Mouse (Mus musculus) kidney, embryonic 16.5 days (tissue): Measurements from ENCODE around the gene Apbb2. TPM values are rescaled to one million over a fixed set of nuclear protein-coding genes. Genes with fewer than 3 reads are reported as not detected.

Experiments used
- ATAC-seq: fragments of 200-750 bp; cut with Nextera tagmentation; 2 replicates; pipeline ENCODE4 v1.8.0; 2017; ENCODE audit warnings: moderate TSS enrichment; ENCODE audit not compliant: low FRiP score, low TSS enrichment
- H3K27ac ChIP-seq: fragments of 300-500 bp; sonication (generic); 2 replicates; pipeline ENCODE4 v1.5.1; 2014; ENCODE audit warnings: low read length
- H3K27me3 ChIP-seq: fragments of 300-500 bp; sonication (generic); 2 replicates; pipeline ENCODE4 v1.6.1; 2014; ENCODE audit warnings: low read length, control low read depth, mixed read lengths; ENCODE audit not compliant: insufficient read depth
- H3K36me3 ChIP-seq: fragments of 300-500 bp; sonication (generic); 2 replicates; pipeline ENCODE4 v1.6.1; 2014; ENCODE audit warnings: low read length, control low read depth, mixed read lengths; ENCODE audit not compliant: insufficient read depth
- H3K4me1 ChIP-seq: fragments of 300-500 bp; sonication (generic); 2 replicates; pipeline ENCODE4 v1.6.1; 2014; ENCODE audit warnings: low read length, control low read depth, mixed read lengths; ENCODE audit not compliant: insufficient read depth
- H3K4me2 ChIP-seq: fragments of 300-500 bp; sonication (generic); replicated peaks from 2 replicates; pipeline ENCODE4 v1.6.1; 2014; ENCODE audit warnings: low read depth, low read length
- H3K4me3 ChIP-seq: fragments of 300-500 bp; sonication (generic); 2 replicates; pipeline ENCODE4 v1.5.1; 2014; ENCODE audit warnings: mild to moderate bottlenecking, low read length
- H3K9ac ChIP-seq: fragments of 300-500 bp; sonication (generic); replicated peaks from 2 replicates; pipeline ENCODE4 v1.6.1; 2014; ENCODE audit warnings: low read length
- H3K9me3 ChIP-seq: fragments of 300-500 bp; sonication (generic); 2 replicates; pipeline ENCODE4 v1.6.1; 2016; ENCODE audit warnings: low read length, control low read depth
- WGBS: fragments of 180-500 bp; shearing (Covaris S2); extraction: QIAGEN DNeasy Blood & Tissue Kit; methylation state at CpG from one replicate; pipeline ENCODE4 v1.1.7; 2014; 5-methylcytosine and 5-hydroxymethylcytosine counted together
- polyA plus RNA-seq: library from polyadenylated mRNA; unstranded; fragments of >200 nt; fragmentation: Nextera tagmentation; extraction: Ambion mirVana; gene quantifications from 2 replicates; pipeline ENCODE4 v1.2.1, GENCODE M21; 2015

The Apbb2 gene
- polyA plus RNA-seq, 1 experiment from 2014 or later: 62.4 TPM

DNA sequence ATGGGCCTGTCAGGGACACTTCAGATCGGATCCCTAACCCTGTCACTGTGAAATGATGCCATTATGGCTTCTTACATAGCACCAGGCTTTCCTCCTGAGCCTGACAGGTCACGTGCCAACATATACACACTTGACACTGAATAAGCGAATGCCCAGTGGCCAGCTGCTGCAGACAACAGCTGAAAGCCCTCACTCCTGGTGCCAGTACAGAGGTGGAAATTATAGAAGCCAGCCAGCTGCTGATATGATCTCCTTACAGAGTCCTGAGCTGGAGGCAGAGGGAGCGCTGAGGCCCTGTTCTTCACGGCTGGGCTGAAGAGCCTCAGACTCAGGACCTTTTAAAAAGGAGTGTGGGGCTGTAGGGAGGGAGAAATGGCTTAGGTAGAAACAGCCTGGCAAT lies 234.5 kb downstream of the Apbb2 start:
- Histone ChIP-seq H3K4me2 (no peak overlapping the region), H3K9me3 (no peaks in the 10 kb centered on the region), H3K4me3 (no peak overlapping the region), H3K4me1 (no peaks in the 10 kb centered on the region; the same call in 1 of the 2 replicates), H3K27ac (no peak overlapping the region), H3K9ac (no peak overlapping the region), H3K27me3 (no peaks in the 10 kb centered on the region), H3K36me3 (no peaks in the 10 kb centered on the region)
- ATAC-seq: peak; percentile 39; the same call in 1 of the 2 replicates
- 45% methylated on average over 5 of the region's 5 CpGs for WGBS

DNA sequence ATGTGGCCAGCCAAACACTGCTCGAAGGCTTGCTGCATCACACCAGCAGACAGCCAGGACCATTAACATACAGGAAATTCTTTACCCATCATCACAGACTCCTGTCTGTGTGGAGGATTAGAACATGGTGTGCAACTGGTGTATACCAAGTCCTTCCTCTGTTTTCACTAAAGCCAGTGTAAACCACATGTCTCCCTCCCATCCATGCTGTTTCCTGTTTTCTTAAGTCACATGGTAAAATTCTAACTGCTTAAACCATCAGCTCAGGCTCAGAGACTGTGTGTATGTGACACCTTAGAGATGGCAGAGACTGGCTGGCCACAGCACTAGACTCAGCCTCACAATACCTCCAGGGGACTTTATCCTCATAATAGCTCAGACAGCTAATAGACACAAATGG lies 236.5 kb downstream of the Apbb2 start:
- 48% methylated on average over 1 of the region's 1 CpGs for WGBS
- H3K4me1 ChIP-seq: no peaks in the 10 kb centered on the region; the same call in 1 of the 2 replicates
- no peak for ATAC-seq
- no peak overlapping the region for H3K27ac ChIP-seq
- no peaks in the 10 kb centered on the region for H3K27me3 ChIP-seq
- H3K4me3 ChIP-seq: no peak overlapping the region
- no peaks in the 10 kb centered on the region for H3K9me3 ChIP-seq
- no peak overlapping the region for H3K9ac ChIP-seq
- no peaks in the 10 kb centered on the region for H3K36me3 ChIP-seq
- no peak overlapping the region for H3K4me2 ChIP-seq

DNA sequence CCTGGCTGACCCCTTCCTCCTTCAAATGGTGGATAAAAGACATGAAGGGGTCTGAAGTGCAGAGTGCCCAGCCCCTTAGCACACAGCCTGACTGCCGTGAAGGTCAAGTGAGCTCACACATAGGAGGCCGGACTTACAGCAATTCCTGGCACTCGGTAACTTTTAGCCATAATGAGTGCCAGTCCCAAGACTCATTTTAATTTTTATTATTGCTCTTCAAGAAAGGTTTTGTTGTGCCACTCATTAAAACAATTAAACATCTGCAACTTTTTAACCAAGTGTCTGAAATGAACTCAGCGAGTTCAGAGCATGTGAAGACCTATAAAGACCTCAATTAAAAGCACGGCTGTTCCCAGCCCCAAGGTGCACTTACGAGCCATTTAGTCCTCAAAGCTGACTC lies 239.6 kb downstream of the Apbb2 start:
- WGBS: 73% methylated on average over 6 of the region's 6 CpGs
- H3K9me3 ChIP-seq: no peaks in the 10 kb centered on the region
- no peak overlapping the region for H3K9ac ChIP-seq
- H3K4me1 ChIP-seq: no peaks in the 10 kb centered on the region
- no peaks in the 10 kb centered on the region for H3K36me3 ChIP-seq
- H3K4me3 ChIP-seq: no peak overlapping the region
- ATAC-seq: no peak
- H3K4me2 ChIP-seq: no peak overlapping the region
- no peaks in the 10 kb centered on the region for H3K27me3 ChIP-seq
- H3K27ac ChIP-seq: no peak overlapping the region

DNA sequence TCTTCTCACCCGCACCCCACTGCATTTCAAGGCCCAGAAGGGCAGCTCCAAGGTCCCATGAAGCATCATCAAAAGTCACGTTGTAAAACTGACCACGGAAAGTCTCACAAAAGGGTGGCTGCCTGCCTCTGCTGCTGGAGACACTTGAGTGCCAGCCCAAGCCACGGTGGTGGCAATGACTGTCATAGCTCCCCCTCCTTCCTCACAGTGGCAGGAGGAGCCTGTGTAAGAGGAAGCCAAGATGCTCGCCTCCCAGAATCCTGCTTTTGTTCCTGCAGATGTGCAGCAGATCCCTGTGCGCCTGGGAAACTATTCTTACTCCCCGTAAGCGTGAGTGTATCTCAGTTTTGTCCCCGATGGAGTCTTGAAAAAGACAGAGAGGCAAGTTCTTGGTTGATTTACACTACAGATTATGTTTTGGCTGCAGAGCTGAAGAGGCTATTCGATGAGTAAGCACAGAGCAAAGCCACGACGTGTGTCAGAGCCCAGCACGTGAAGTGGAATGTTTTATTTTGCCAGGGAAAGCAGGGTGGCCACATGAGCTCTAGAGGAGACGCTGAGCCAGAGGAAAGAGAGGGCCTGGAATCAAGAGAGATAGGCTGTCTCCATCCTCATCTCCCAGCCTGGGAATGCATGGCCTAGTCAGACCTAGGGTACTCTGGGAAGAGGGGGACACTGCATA lies 241.9 kb downstream of the Apbb2 start:
- no peak overlapping the region for H3K4me3 ChIP-seq
- WGBS: 62% methylated on average over 14 of the region's 14 CpGs
- no peaks in the 10 kb centered on the region for H3K27me3 ChIP-seq
- no peaks in the 10 kb centered on the region for H3K4me1 ChIP-seq
- no peaks in the 10 kb centered on the region for H3K36me3 ChIP-seq
- no peaks in the 10 kb centered on the region for H3K9me3 ChIP-seq
- H3K4me2 ChIP-seq: no peak overlapping the region
- H3K9ac ChIP-seq: no peak overlapping the region
- H3K27ac ChIP-seq: no peak overlapping the region
- no peak for ATAC-seq

DNA sequence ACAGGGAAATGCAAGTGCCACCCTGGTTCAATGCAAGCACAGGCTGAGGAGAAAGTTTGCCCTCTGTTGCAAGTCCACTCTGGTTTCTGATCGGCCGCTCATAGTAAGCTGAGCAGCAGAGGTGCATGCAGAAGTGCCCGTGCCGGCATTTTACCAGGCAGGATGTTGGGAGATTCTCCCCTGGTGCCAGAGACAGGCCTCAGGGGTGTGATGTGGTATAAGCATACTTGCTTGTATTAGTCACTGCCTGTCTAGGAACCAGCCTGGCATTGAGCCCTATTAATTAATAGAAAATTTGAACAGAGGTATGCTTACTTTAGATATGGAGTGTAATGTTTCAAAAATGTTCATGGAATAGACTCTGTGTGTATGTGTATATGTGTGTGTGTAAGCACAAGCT lies 244.2 kb downstream of the Apbb2 start:
- ATAC-seq: no peak
- Histone ChIP-seq H3K27me3 (no peaks in the 10 kb centered on the region), H3K4me1 (no peaks in the 10 kb centered on the region), H3K4me2 (no peak overlapping the region), H3K9me3 (no peaks in the 10 kb centered on the region), H3K4me3 (no peak overlapping the region), H3K9ac (no peak overlapping the region), H3K36me3 (no peaks in the 10 kb centered on the region), H3K27ac (no peak overlapping the region)
- WGBS: 87% methylated on average over 4 of the region's 4 CpGs

DNA sequence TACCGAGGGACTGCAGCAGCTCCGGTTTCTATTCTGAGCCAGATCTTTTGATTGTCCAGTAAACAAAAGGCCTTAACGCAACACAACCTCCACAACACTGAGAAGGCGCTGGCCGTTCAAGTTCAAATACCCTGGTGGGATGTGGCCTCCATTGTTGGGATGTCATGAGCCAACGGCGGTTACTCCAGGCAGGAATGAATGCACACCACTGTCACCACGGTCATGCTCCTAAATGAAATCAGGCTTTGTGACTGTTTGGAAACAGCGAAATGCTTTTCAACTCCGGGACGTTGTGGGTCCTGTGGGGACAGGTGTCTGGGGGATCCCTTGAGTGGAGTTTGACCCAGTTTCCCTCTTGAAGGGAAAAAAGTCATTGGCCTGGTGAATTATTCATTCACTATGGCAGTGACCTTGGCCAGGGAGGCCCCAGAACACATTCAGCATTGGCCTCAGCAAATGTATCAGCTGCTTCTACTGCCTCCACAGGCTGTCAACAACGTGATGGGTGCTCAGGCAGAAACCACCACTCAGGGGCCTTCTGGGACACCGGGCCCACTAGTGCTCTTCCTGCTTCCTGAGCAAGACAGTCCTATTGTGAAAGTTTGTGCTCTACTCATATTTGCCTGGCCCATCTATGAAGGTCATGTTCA lies 244.9 kb downstream of the Apbb2 start:
- Histone ChIP-seq H3K27ac (no peak overlapping the region), H3K27me3 (no peaks in the 10 kb centered on the region), H3K4me2 (no peak overlapping the region), H3K4me3 (no peak overlapping the region), H3K9me3 (no peaks in the 10 kb centered on the region), H3K9ac (no peak overlapping the region), H3K36me3 (no peaks in the 10 kb centered on the region), H3K4me1 (no peaks in the 10 kb centered on the region)
- WGBS: 85% methylated on average over 13 of the region's 13 CpGs
- no peak for ATAC-seq

DNA sequence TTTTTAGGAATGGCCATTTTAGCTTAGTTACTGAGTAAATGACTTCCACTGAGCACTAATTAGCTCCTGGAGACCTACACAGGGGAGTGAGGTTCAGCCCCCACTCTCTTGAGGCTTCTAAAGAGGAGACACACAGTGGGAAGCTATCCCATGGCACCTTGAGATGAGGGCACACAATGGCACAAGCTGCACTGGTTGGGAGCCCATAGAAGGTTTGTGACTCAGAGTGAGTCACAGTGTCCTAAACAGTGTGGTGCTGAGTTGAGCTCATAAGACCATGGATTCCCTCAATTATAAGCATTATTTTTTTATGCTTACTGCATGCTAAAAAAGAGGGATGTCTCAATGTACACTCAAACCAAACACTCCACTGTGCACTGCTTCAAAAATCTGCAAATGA lies 247.5 kb downstream of the Apbb2 start:
- no peaks in the 10 kb centered on the region for H3K27me3 ChIP-seq
- no peak overlapping the region for H3K4me2 ChIP-seq
- peaks cover 12% of the 10 kb centered on the region for H3K4me1 ChIP-seq
- no peaks in the 10 kb centered on the region for H3K36me3 ChIP-seq
- H3K9me3 ChIP-seq: no peaks in the 10 kb centered on the region
- H3K9ac ChIP-seq: no peak overlapping the region
- H3K4me3 ChIP-seq: no peak overlapping the region
- H3K27ac ChIP-seq: no peak overlapping the region
- ATAC-seq: no peak

DNA sequence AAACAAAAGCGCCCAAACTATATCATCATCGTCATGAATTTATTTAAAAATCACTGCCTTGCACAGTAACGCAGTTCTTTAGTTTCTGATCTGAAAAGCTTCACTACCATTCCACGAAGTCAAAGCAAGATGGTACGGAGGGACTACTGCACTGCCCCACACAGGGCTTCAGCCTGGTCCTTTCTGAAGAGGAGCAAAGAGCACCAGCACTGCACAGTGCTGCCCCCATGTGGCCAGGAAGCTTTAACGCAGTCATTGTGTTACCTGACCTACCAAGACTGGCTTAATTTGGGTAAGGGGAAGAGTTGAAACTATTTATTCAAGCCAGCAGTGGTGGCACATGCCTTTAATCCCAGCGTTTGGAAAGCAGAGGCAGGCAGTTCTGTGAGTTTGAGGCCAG lies 249.6 kb downstream of the Apbb2 start:
- Histone ChIP-seq H3K4me3 (no peak overlapping the region), H3K27ac (no peak overlapping the region), H3K9me3 (no peaks in the 10 kb centered on the region), H3K36me3 (no peaks in the 10 kb centered on the region), H3K4me1 (peaks cover 28% of the 10 kb centered on the region), H3K9ac (no peak overlapping the region), H3K4me2 (no peak overlapping the region), H3K27me3 (no peaks in the 10 kb centered on the region)
- 41% methylated on average over 7 of the region's 7 CpGs for WGBS
- peak; percentile 43; the same call in 1 of the 2 replicates for ATAC-seq

DNA sequence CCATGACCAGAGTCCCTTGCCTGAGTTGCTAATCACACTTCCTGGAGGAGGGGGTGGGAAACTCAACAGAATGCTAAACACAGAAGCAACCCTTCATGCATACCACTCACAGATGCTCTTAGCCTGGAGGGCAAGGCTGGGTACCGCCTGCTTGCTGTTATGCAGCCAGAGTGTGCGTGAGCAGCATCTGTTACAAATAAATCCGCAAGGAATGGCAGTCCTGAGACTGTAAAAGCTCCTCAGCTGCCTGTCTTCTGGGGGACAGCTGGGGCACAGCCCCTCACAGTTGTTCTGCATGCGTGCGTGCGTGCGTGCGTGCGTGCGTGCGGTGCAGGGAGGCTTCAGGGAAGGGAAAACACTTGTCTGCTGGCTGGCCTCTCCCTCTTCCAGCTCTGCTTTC lies 250.9 kb downstream of the Apbb2 start:
- no peak for ATAC-seq
- no peaks in the 10 kb centered on the region for H3K9me3 ChIP-seq
- H3K27me3 ChIP-seq: no peaks in the 10 kb centered on the region
- H3K4me1 ChIP-seq: peaks cover 34% of the 10 kb centered on the region
- WGBS: 50% methylated on average over 11 of the region's 11 CpGs
- H3K27ac ChIP-seq: no peak overlapping the region
- peaks cover 6% of the 10 kb centered on the region; the same call in 1 of the 2 replicates for H3K36me3 ChIP-seq
- H3K9ac ChIP-seq: no peak overlapping the region
- H3K4me3 ChIP-seq: no peak overlapping the region
- H3K4me2 ChIP-seq: no peak overlapping the region
